Mouse (Mus musculus) forebrain, embryonic 12.5 days (tissue): Measurements from ENCODE around the gene Lrguk. TPM values are rescaled to one million over a fixed set of nuclear protein-coding genes. Genes with fewer than 3 reads are reported as not detected.

Source experiments
- ATAC-seq: fragments of 200-750 bp; cut with Nextera tagmentation; 2 replicates; pipeline ENCODE4 v1.8.0; 2017; ENCODE audit warnings: moderate TSS enrichment; ENCODE audit not compliant: low FRiP score
- H3K27ac ChIP-seq: fragments of 300-500 bp; sonication (generic); 2 replicates; pipeline ENCODE4 v1.5.1; 2016; ENCODE audit warnings: mild to moderate bottlenecking
- H3K27me3 ChIP-seq: fragments of 300-500 bp; sonication (generic); 2 replicates; pipeline ENCODE4 v1.6.1; 2016; ENCODE audit warnings: mild to moderate bottlenecking
- H3K36me3 ChIP-seq: fragments of 300-500 bp; sonication (generic); replicated peaks from 2 replicates; pipeline ENCODE4 v1.6.1; 2016; ENCODE audit warnings: mild to moderate bottlenecking
- H3K4me1 ChIP-seq: fragments of 300-500 bp; sonication (generic); 2 replicates; pipeline ENCODE4 v1.6.1; 2016
- H3K4me2 ChIP-seq: fragments of 300-500 bp; sonication (generic); 2 replicates; pipeline ENCODE4 v1.6.1; 2016; ENCODE audit warnings: mild to moderate bottlenecking, moderate library complexity
- H3K4me3 ChIP-seq: fragments of 300-500 bp; sonication (generic); replicated peaks from 2 replicates; pipeline ENCODE4 v1.5.1; 2016; ENCODE audit warnings: mild to moderate bottlenecking
- H3K9ac ChIP-seq: fragments of 300-500 bp; sonication (generic); 2 replicates; pipeline ENCODE4 v1.6.1; 2016; ENCODE audit warnings: mild to moderate bottlenecking
- H3K9me3 ChIP-seq: fragments of 300-500 bp; sonication (generic); 2 replicates; pipeline ENCODE4 v1.6.1; 2016
- WGBS: fragments of 180-500 bp; shearing (Covaris S2); methylation state at CpG from one replicate; pipeline ENCODE4 v1.1.7; 2016; 5-methylcytosine and 5-hydroxymethylcytosine counted together
- polyA plus RNA-seq: library from polyadenylated mRNA; unstranded; fragments of >200 nt; fragmentation: Nextera tagmentation; extraction: Ambion mirVana; gene quantifications from 2 replicates; pipeline ENCODE4 v1.2.1, GENCODE M21; 2016

Gene Lrguk
- polyA plus RNA-seq, 1 experiment from 2014 or later, result 0.98 TPM

DNA sequence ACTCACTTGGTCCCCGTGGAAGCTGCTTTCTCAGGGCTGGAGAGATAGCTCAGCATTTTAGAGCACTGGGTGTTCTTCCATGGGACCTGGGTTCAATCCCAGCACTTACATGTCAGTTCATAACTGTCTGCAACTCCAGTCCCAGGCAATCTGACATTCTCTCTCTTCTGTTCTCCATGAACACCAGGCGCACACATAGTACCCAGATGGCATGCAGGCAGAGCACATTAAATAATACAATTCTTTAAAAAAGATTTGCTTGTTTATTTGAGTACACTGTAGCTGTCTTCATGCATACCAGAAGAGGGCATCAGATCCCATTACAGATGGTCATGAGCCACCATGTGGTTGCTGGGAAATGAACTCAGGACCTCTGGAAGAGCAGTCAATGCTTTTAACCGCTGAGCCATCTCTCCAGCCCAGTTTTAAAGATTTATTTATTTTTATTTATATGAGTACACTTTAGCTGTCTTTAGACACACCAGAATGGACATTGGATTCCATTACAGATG lies 44.7 kb downstream of the Lrguk start:
- H3K9ac ChIP-seq, result no peak overlapping the region
- H3K36me3 ChIP-seq, result no peaks in the 10 kb centered on the region
- H3K4me1 ChIP-seq, result peaks cover 19% of the 10 kb centered on the region
- WGBS, result 86% methylated on average over 3 of the region's 3 CpGs
- H3K4me3 ChIP-seq, result no peak overlapping the region
- H3K27me3 ChIP-seq, result no peaks in the 10 kb centered on the region
- no peak for ATAC-seq
- no peaks in the 10 kb centered on the region for H3K9me3 ChIP-seq
- no peak overlapping the region for H3K4me2 ChIP-seq
- no peak overlapping the region for H3K27ac ChIP-seq

DNA sequence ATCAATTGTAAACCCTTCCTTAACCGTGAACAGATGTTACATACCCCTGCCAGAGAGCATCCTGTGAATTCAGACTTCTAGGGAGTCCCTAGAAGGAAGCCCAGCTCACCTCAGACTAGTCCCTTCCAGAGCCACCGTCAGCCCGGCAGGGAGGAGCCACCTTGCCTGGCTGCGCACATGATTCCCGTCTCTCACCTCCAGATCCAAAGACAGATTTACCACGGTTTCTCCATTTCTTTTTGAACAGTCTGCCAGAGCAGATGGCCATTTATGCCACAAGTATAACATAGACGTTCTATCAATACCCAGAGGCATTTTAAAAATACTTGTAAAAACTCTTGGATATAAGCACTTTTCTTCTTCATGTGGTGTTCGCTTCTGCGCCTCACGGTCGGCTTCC lies 46.3 kb downstream of the Lrguk start:
- H3K36me3 ChIP-seq, result no peaks in the 10 kb centered on the region
- no peaks in the 10 kb centered on the region for H3K9me3 ChIP-seq
- no peak for ATAC-seq
- H3K27me3 ChIP-seq, result no peaks in the 10 kb centered on the region
- H3K27ac ChIP-seq, result no peak overlapping the region
- H3K4me1 ChIP-seq, result peaks cover 16% of the 10 kb centered on the region
- no peak overlapping the region for H3K4me3 ChIP-seq
- no peak overlapping the region for H3K4me2 ChIP-seq
- WGBS, result 84% methylated on average over 11 of the region's 11 CpGs
- no peak overlapping the region for H3K9ac ChIP-seq

DNA sequence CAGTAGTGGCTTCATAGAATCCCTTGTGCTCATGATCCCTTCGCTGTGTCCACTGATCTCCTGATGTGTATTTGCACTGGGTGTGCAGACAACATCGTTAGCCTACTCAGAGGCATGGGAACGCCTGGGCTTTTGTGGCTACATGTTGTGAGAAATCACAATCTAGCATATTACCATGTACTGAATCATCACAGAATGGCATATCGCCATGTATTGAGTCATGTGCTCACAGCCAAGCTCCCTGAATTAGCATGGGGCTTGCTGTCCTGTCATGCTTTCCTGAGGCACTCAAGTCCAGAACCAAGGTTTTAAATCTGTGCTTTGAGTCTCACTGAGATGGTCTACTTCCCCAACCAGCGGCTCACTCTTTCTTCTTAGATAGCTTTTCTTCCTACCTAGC lies 54.2 kb downstream of the Lrguk start:
- H3K9ac ChIP-seq, result no peak overlapping the region
- H3K36me3 ChIP-seq, result no peaks in the 10 kb centered on the region
- ATAC-seq, result no peak
- H3K9me3 ChIP-seq, result no peaks in the 10 kb centered on the region
- H3K27ac ChIP-seq, result no peak overlapping the region
- H3K27me3 ChIP-seq, result no peaks in the 10 kb centered on the region
- 86% methylated on average over 5 of the region's 5 CpGs for WGBS
- H3K4me2 ChIP-seq, result no peak overlapping the region
- peaks cover 20% of the 10 kb centered on the region for H3K4me1 ChIP-seq
- no peak overlapping the region for H3K4me3 ChIP-seq

DNA sequence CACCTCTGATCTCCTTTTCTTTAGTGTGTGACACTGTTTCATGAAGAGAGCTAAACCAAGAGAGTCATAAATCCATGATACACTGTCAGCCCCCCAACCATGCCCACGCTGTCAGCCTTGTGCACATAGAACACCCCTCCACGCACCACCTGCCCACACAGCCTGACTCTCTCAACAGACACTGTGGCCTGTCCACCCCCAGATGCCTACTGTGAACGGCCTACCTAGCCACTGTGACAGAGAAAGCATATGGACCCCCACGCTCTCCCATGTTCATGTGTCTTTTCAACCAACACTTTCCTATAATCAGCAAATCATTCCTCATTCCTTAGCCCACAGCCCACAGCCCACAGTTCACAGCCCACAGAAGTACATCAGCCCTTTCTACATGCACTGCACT lies 58.5 kb downstream of the Lrguk start:
- no peak overlapping the region for H3K4me3 ChIP-seq
- no peak overlapping the region for H3K9ac ChIP-seq
- no peak for ATAC-seq
- no peaks in the 10 kb centered on the region for H3K36me3 ChIP-seq
- WGBS, result 89% methylated on average over 4 of the region's 4 CpGs
- no peak overlapping the region for H3K4me2 ChIP-seq
- peaks cover 20% of the 10 kb centered on the region for H3K4me1 ChIP-seq
- no peak overlapping the region for H3K27ac ChIP-seq
- no peaks in the 10 kb centered on the region for H3K27me3 ChIP-seq
- no peaks in the 10 kb centered on the region for H3K9me3 ChIP-seq

DNA sequence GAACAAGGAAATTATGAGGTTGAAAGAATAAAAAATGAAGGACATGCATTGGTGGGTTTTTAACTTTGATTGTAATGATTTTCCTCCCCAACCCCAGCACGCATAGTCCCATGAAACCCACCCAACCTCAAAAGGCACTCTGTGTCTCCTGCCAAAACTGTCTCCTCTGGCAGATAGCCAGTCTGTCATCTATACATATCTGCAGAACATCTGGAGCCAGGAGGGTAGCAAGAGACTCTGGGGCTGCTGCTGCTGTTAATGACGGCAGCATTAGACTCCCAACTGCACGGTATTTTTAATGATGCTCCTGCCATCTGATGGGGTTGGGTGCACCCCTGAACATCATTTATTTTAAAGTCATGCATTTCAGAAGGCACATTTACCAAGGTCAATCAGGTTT lies 59.7 kb downstream of the Lrguk start:
- WGBS, result 86% methylated on average over 3 of the region's 3 CpGs
- Histone ChIP-seq H3K9me3 (no peaks in the 10 kb centered on the region), H3K4me3 (no peak overlapping the region), H3K4me2 (no peak overlapping the region), H3K27ac (no peak overlapping the region), H3K4me1 (peaks cover 15% of the 10 kb centered on the region), H3K9ac (no peak overlapping the region), H3K36me3 (no peaks in the 10 kb centered on the region), H3K27me3 (no peaks in the 10 kb centered on the region)
- ATAC-seq, result no peak

DNA sequence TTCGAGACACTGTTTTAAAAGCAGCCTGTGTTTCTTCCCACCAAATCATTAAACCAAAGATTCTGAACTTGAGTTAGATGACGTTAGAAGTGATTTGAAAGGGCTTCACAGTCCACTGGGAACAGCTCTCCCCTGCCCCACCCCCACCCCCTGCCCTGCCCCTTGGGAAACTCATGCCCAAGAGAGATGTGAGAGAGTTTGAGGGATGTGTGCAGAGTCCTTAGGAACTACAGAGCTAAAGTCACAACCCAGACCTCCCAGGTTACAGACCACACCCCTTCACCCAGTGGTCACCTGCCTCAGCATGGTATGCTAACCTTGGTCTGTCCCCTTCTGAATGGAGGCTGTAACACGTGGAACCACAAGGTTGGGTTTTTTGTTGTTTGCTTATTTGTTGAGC lies 62.3 kb downstream of the Lrguk start:
- Histone ChIP-seq H3K4me1 (no peaks in the 10 kb centered on the region), H3K9ac (no peak overlapping the region), H3K36me3 (no peaks in the 10 kb centered on the region), H3K4me2 (no peak overlapping the region), H3K27me3 (no peaks in the 10 kb centered on the region), H3K27ac (no peak overlapping the region), H3K4me3 (no peak overlapping the region), H3K9me3 (no peaks in the 10 kb centered on the region)
- 81% methylated on average over 3 of the region's 3 CpGs for WGBS
- ATAC-seq, result no peak

DNA sequence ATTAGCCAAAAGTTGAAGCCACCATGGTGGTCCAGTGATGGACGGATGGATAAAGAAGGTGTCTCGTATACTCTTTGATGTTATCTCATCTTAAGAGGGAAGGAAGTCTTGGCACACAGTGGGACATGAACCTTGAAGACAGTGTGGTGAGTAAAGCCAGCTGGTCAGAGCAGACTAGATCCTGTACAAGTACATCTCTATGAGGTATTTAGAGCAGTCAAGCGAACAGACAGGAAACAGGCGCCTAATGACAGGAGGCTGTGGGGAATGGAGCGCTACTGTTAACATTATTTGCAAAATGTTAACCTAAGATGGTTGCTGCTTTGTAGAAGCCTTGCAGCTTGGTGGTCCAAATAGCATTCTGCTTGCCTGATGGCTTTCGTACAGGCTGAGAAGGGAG lies 67.0 kb downstream of the Lrguk start:
- no peak overlapping the region for H3K4me2 ChIP-seq
- WGBS, result 95% methylated on average over 6 of the region's 6 CpGs
- no peaks in the 10 kb centered on the region for H3K36me3 ChIP-seq
- H3K4me3 ChIP-seq, result no peak overlapping the region
- no peaks in the 10 kb centered on the region for H3K4me1 ChIP-seq
- no peaks in the 10 kb centered on the region for H3K27me3 ChIP-seq
- no peak overlapping the region for H3K27ac ChIP-seq
- no peak overlapping the region for H3K9ac ChIP-seq
- no peak for ATAC-seq
- H3K9me3 ChIP-seq, result no peaks in the 10 kb centered on the region

DNA sequence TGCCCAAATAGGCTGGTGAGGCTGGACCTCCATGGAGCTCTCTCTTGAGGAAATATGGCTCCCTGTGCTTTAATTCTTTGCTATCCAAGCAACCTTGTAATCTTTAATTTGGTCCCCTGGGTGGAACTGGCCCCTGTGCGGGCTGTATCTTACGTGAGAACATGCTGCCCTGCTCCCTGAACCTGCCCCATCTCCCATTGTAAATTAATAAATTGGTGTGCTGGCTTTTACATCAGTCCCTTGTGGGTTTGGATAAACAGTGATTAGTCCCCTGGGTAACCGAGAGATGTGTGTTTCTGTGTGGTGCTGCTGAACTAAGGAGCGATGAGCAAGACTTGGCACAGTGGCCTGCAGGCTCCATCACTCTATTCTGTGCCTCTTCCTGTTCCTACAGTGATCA lies 67.7 kb downstream of the Lrguk start:
- Histone ChIP-seq H3K9me3 (no peaks in the 10 kb centered on the region), H3K9ac (no peak overlapping the region), H3K4me2 (no peak overlapping the region), H3K27me3 (no peaks in the 10 kb centered on the region), H3K4me3 (no peak overlapping the region), H3K4me1 (no peaks in the 10 kb centered on the region), H3K27ac (no peak overlapping the region), H3K36me3 (no peaks in the 10 kb centered on the region)
- 94% methylated on average over 4 of the region's 4 CpGs for WGBS
- no peak for ATAC-seq

DNA sequence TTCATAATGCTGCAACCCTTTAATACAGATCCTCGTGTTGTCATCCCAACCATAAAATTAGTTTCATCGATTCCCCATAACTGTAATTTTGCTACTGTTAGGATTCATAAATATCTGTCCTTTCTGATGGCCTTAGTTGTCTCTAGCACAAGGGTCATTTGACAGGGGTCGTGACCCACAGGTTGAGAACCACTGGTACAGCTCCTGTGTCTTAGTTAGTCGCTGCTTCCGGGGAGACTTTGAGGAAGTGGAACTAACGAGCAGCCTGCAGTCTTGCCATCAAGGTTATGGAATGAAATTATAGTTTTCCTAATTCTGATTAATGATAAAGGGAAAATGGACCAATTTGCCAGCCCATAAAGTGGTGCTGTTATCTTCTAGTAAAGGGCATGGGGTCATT lies 70.5 kb downstream of the Lrguk start:
- Histone ChIP-seq H3K36me3 (no peaks in the 10 kb centered on the region), H3K4me3 (no peak overlapping the region), H3K9ac (no peak overlapping the region), H3K9me3 (no peaks in the 10 kb centered on the region), H3K4me2 (no peak overlapping the region), H3K27me3 (no peaks in the 10 kb centered on the region), H3K27ac (no peak overlapping the region), H3K4me1 (no peaks in the 10 kb centered on the region)
- 84% methylated on average over 6 of the region's 6 CpGs for WGBS
- ATAC-seq, result no peak

DNA sequence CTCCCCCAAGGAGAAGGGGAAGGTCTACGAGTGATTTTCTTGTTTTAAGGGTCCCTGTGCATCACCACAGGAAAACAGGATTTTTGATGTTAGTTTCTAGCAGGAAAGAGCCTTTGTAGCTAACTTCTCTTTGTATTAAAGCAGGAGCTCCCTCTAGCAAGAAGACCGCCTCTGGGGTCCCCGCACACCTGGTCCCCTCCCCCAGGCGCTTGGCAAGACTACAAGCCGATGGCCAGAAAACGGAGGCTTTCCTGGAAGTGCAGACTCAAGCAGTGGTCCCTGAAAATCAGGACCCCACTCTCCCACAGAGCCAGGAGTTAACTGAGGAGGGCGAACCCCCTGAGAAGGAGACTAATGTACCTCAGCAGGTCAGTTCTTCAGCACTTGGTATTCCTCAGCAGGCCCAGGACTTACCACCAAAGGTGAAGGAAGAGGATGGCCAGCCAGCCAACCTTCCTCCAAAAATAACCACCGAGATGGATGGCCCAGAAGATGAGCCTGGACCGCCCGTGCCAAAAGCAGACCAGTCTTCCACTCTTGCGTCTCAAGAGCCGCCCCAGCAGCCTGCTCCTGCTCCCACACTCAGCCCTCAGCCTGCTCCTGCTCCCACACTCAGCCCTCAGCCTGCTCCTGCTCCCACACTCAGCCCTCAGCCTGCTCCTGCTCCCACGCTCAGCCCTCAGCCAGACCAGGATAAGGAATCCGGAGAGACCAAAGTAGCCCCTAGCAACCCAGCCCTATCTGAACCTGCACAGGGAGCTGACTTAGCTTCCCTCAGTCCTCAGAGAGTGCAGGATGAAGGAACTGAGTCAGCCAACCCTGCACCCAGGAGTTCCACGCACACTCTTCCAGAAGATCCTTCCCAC lies 72.5 kb downstream of the Lrguk start:
- 92% methylated on average over 15 of the region's 15 CpGs for WGBS
- Histone ChIP-seq H3K9ac (no peak overlapping the region), H3K9me3 (no peaks in the 10 kb centered on the region), H3K36me3 (no peaks in the 10 kb centered on the region), H3K27ac (no peak overlapping the region), H3K4me2 (no peak overlapping the region), H3K4me3 (no peak overlapping the region), H3K4me1 (no peaks in the 10 kb centered on the region), H3K27me3 (no peaks in the 10 kb centered on the region)
- no peak for ATAC-seq

DNA sequence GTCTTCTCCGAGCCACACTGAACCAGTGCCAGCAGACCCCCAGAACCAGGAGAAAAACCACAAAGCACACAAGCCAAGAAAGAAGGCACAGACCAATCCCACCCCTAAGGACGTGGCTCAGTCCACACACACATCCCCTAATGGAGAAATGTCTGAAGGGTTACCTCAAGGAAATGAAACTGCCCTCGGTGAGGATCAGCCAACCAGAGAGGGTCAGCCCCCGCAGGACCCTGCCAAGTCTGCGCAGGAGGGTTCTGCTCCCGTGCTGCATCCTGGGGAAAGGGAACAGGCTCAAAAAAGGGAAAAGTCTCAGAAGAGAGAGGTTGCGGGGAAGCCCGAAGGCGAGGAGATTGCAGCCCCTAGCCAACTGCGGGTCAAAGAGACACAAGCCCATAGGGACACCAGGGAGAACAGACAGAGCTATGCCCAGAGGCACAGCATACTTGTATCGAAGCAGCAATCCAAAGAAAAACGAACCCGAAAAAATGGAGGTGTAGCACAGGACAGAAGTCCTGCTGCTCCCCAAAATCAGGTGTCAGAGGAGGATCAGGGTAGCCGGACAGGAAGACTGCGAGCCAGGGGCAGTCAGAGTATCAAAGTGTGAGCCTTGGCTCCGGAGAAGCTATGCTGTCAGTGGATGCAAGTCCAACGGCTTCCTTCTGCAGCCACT lies 74.1 kb downstream of the Lrguk start:
- Histone ChIP-seq H3K4me3 (no peak overlapping the region), H3K36me3 (no peaks in the 10 kb centered on the region), H3K27me3 (no peaks in the 10 kb centered on the region), H3K27ac (no peak overlapping the region), H3K4me2 (no peak overlapping the region), H3K4me1 (no peaks in the 10 kb centered on the region), H3K9me3 (no peaks in the 10 kb centered on the region), H3K9ac (no peak overlapping the region)
- WGBS, result 95% methylated on average over 17 of the region's 17 CpGs
- ATAC-seq, result no peak

DNA sequence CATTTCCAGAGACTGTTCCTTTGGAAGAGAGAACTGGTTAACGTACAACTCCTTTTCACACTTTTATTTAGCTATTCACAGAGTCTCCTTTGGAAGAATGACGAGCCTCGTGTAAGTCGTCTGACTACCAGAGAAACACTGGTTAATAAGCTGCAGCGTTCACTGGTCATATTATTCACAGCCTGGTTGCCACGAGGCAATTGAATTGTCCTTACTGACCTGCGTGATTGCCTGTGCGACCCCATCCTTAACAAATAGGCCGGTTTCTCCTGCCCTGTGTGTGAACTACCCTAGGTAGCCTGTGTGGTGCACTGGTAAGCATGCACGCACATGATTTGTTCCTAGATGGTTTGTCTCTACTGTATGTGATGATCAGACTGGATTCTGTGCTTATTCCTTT lies 81.3 kb downstream of the Lrguk start:
- 22% methylated on average over 10 of the region's 10 CpGs for WGBS
- H3K4me1 ChIP-seq, result peaks cover 3% of the 10 kb centered on the region; the same call in 1 of the 2 replicates
- peaks cover 4% of the 10 kb centered on the region; the same call in 1 of the 2 replicates for H3K27me3 ChIP-seq
- ATAC-seq, result no peak
- no peaks in the 10 kb centered on the region for H3K36me3 ChIP-seq
- H3K27ac ChIP-seq, result no peak overlapping the region
- no peak overlapping the region for H3K4me2 ChIP-seq
- no peak overlapping the region for H3K4me3 ChIP-seq
- H3K9ac ChIP-seq, result no peak overlapping the region
- H3K9me3 ChIP-seq, result no peaks in the 10 kb centered on the region

DNA sequence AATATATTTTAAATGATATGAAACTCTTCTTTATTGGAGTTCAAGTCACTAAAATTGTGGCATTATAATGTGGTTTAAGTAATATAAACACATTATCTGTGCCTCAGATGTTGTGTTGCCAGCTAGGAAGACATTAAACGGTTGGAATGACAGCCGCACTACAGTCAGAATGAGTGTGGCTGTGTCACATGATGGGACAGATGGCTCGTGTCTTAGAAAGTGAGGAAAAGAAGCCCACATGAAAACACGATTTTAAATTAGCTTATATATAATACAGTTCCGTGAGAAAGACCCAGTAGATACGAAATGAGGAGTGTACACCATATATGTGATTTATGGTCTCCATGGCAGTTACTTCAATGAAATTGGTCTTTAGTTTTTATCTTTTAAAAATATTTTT lies 82.2 kb downstream of the Lrguk start:
- Histone ChIP-seq H3K9me3 (no peaks in the 10 kb centered on the region), H3K36me3 (no peaks in the 10 kb centered on the region), H3K27ac (no peak overlapping the region), H3K4me1 (peaks cover 3% of the 10 kb centered on the region; the same call in 1 of the 2 replicates), H3K9ac (no peak overlapping the region), H3K27me3 (peaks cover 4% of the 10 kb centered on the region; the same call in 1 of the 2 replicates), H3K4me2 (no peak overlapping the region), H3K4me3 (no peak overlapping the region)
- WGBS, result 80% methylated on average over 6 of the region's 6 CpGs
- no peak for ATAC-seq
